Mouse (Mus musculus): ENCODE results near the gene Iqgap2.

DNA sequence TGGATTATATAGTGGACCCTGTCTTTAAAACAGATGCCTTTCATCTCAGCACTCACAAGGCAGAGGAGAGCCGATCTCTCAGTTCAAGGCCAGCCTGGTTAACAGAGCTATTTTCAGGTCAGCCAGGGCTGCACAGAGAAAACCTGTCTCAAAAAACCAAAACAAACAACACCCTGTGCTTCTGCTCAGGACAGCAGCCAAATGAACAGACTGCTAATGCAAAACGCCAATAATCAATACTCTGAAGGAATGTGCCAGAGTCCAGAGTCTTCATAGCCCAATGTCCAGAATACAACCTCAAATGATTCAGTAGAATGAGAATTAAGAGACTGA is 282.7 kb downstream of the Iqgap2 start:
- TF ChIP-seq CTCF (IDR thresholded peaks at IDR 0.05; ENCODE audit: extremely low read depth, insufficient read depth, low read length) = no peak
- no peak for TF ChIP-seq POLR2A (IDR thresholded peaks at IDR 0.05; ENCODE audit: extremely low read depth, insufficient read depth, low read length)

Measured in cortical plate, adult 2 months (tissue).